Mouse (Mus musculus) CH12.LX (cell line): ENCODE measurements around the gene 1700012B09Rik. TPM values are rescaled to one million over a fixed set of nuclear protein-coding genes. Genes with fewer than 3 reads are reported as not detected.
A peak's percentile ranks its signal among the peaks of the same experiment; 100 is the strongest.

Experiments
- DNase-seq: peaks from one replicate; pipeline ENCODE4 v3.0.0-alpha.2; 2013; ENCODE audit errors: extremely low read depth
- H3K27ac ChIP-seq: 2 replicates; pipeline ENCODE4 v1.5.1; 2012; ENCODE audit warnings: low read depth, mild to moderate bottlenecking, control low read depth, moderate library complexity; ENCODE audit not compliant: insufficient read depth
- H3K27me3 ChIP-seq: replicated peaks from 2 replicates; pipeline ENCODE3; 2012; ENCODE audit warnings: inconsistent platforms
- H3K36me3 ChIP-seq, 2 experiments: replicated peaks in 1 of 2; 2 replicates each; pipeline versions ENCODE3 to v1.6.1; 2012; ENCODE audit warnings: inconsistent platforms in 1 of 2, low read length in 1 of 2, mild to moderate bottlenecking in 1 of 2, mixed read lengths in 1 of 2, moderate library complexity in 1 of 2; ENCODE audit not compliant: control insufficient read depth in 1 of 2, insufficient read depth in 1 of 2
- H3K4me1 ChIP-seq, 2 experiments: 2 replicates each; pipeline ENCODE4 v1.6.1; 2012; ENCODE audit warnings: inconsistent platforms in 1 of 2, moderate library complexity in 1 of 2; ENCODE audit not compliant: insufficient read depth in 2 of 2, control insufficient read depth in 1 of 2
- H3K4me2 ChIP-seq: 2 replicates; pipeline ENCODE4 v1.6.1; 2012; ENCODE audit warnings: low read depth, mild to moderate bottlenecking, control low read depth; ENCODE audit not compliant: poor library complexity, insufficient read depth, severe bottlenecking
- H3K4me3 ChIP-seq, 3 experiments: fragments of 150-350 bp in 1 of 3; sonication (generic) in 1 of 3; replicated peaks in 1 of 3; 2 replicates each; pipeline versions ENCODE3 to v1.5.1; 2011 to 2012; ENCODE audit warnings: low read depth in 2 of 3, low read length in 2 of 3, mild to moderate bottlenecking in 2 of 3, moderate library complexity in 2 of 3, control low read depth in 1 of 3, improper control_type of control experiment in 1 of 3, inconsistent platforms in 1 of 3, mixed read lengths in 1 of 3; ENCODE audit not compliant: poor library complexity in 1 of 3
- H3K79me2 ChIP-seq: replicated peaks from 2 replicates; pipeline ENCODE4 v1.6.1; 2012; ENCODE audit warnings: mild to moderate bottlenecking, moderate library complexity; ENCODE audit not compliant: control insufficient read depth, poor library complexity, insufficient read depth, severe bottlenecking; ENCODE audit errors: extremely low read depth
- H3K9ac ChIP-seq: 2 replicates; pipeline ENCODE4 v1.6.1; 2012; ENCODE audit warnings: low read depth, mild to moderate bottlenecking, control low read depth, moderate library complexity; ENCODE audit not compliant: insufficient read depth
- H3K9me3 ChIP-seq: replicated peaks from 2 replicates; pipeline ENCODE3; 2012; ENCODE audit warnings: low read length, inconsistent platforms, mixed read lengths
- BHLHE40 ChIP-seq: IDR thresholded peaks from 2 replicates; pipeline ENCODE4 v1.6.1; 2011; ENCODE audit warnings: mild to moderate bottlenecking, low read depth, low read length, improper control_type of control experiment
- ELF1 ChIP-seq: IDR thresholded peaks from 2 replicates; pipeline ENCODE4 v1.6.1; 2014; ENCODE audit warnings: low read depth, mild to moderate bottlenecking, inconsistent platforms, low read length, improper control_type of control experiment
- EP300 ChIP-seq: IDR thresholded peaks from 2 replicates; pipeline ENCODE4 v1.6.1; 2011; ENCODE audit warnings: low read length, improper control_type of control experiment
- IRF4 ChIP-seq: IDR thresholded peaks from 2 replicates; pipeline ENCODE4 v1.6.1; 2014; ENCODE audit warnings: low read depth, mild to moderate bottlenecking, inconsistent platforms, low read length, improper control_type of control experiment
- MAZ ChIP-seq: IDR thresholded peaks from 2 replicates; pipeline ENCODE4 v1.6.1; 2012; ENCODE audit warnings: low read depth, mild to moderate bottlenecking, inconsistent platforms, low read length, improper control_type of control experiment, moderate library complexity
- NRF1 ChIP-seq: IDR thresholded peaks from 2 replicates; pipeline ENCODE4 v1.6.1; 2014; ENCODE audit warnings: low read depth, mild to moderate bottlenecking, inconsistent platforms, low read length, improper control_type of control experiment, moderate library complexity
- POLR2AphosphoS2 ChIP-seq: IDR thresholded peaks from 2 replicates; pipeline ENCODE4 v1.6.1; 2011; ENCODE audit warnings: low read depth, low read length, improper control_type of control experiment
- SMC3 ChIP-seq: IDR thresholded peaks from 2 replicates; pipeline ENCODE4 v1.6.1; 2011; ENCODE audit warnings: low read depth, low read length, improper control_type of control experiment
- TCF12 ChIP-seq: IDR thresholded peaks from 2 replicates; pipeline ENCODE4 v1.6.1; 2014; ENCODE audit warnings: low read depth, mild to moderate bottlenecking, inconsistent platforms, low read length, improper control_type of control experiment
- UBTF ChIP-seq: IDR thresholded peaks from 2 replicates; pipeline ENCODE4 v1.6.1; 2012; ENCODE audit warnings: low read depth, mild to moderate bottlenecking, inconsistent platforms, low read length, improper control_type of control experiment, moderate library complexity
- USF1 ChIP-seq: IDR thresholded peaks from 2 replicates; pipeline ENCODE4 v1.6.1; 2014; ENCODE audit warnings: low read depth, mild to moderate bottlenecking, inconsistent platforms, low read length, improper control_type of control experiment
- dilution Hi-C: fragments of 300-500 bp; cut with MboI; formaldehyde crosslinking; loops from 2 replicates; pipeline ENCODE4 v1.14.3; 2020; ENCODE audit warnings: low sequenced_read_pairs; ENCODE audit not compliant: extremely low pct_unique_long_range_greater_than_20kb, extremely low pct_ligation_motif_present
- in situ Hi-C: fragments of 300-500 bp; cut with MboI; formaldehyde crosslinking; loops from 3 replicates; pipeline ENCODE4 v1.14.3; 2019; ENCODE audit warnings: low sequenced_read_pairs, low pct_ligation_motif_present, low pct_unique_long_range_greater_than_20kb, mixed read lengths
- polyA plus RNA-seq: library from polyadenylated mRNA; unstranded; fragments of >175 nt; gene quantifications from 2 replicates; pipeline ENCODE4 v1.2.1, GENCODE M21; 2012; ENCODE audit warnings: low read depth; ENCODE audit not compliant: insufficient read length
- total RNA-seq, 2 experiments: library from RNA; depleted of rRNA; stranded (reverse); fragments of 300-350 nt in 1 of 2; fragments of >200 nt in 1 of 2; gene quantifications; 2 replicates each; pipeline ENCODE4 v1.2.3; 2012 to 2014

1700012B09Rik gene
- total and polyA plus RNA-seq, 3 experiments = not detected

GRCm38 (mm10) chr9:14759261-14759660, 11.6 kb downstream of the 1700012B09Rik start:
- in situ Hi-C loops = no loop called here
- Histone ChIP-seq H3K4me1 (peaks cover 4 to 8% of the 10 kb centered on the region in 2 experiments), H3K27me3 (no peaks in the 10 kb centered on the region), H3K79me2 (no peaks in the 10 kb centered on the region), H3K36me3 (no peaks in the 10 kb centered on the region), H3K4me3 (no peak overlapping the region), H3K27ac (no peak overlapping the region), H3K9ac (no peak overlapping the region), H3K9me3 (no peaks in the 10 kb centered on the region), H3K4me2 (no peak overlapping the region)
- TF ChIP-seq USF1 (no peak), NRF1 (no peak), SMC3 (no peak), MAZ (no peak)
- dilution Hi-C loops = no loop called here
- DNase-seq = no peak

DNA sequence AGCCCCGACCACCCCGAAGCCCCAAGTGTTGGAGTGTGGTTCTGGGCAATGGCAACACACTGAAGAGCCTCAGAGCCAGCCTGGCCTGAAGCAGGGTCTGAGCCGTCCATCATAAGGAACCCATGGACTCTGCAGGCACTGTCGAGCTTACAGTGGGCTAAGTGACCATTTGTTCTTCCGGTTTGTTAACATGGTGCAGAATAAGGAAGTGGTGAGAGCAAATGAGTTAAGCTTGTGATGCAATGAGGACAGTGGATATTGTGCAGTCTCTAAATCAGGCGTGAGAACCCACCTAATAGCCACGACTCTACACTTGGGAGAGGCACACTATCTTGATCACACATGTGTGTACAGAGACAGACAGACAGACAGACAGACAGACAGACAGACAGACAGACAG, 12.2 kb downstream of the 1700012B09Rik start:
- Histone ChIP-seq H3K4me1 (peaks cover 4 to 8% of the 10 kb centered on the region in 2 experiments), H3K9ac (no peak overlapping the region), H3K9me3 (no peaks in the 10 kb centered on the region), H3K27me3 (no peaks in the 10 kb centered on the region), H3K27ac (no peak overlapping the region), H3K36me3 (no peaks in the 10 kb centered on the region), H3K4me3 (no peak overlapping the region), H3K4me2 (no peak overlapping the region), H3K79me2 (no peaks in the 10 kb centered on the region)
- dilution Hi-C loops (no loop called here), in situ Hi-C loops (no loop called here)
- DNase-seq = no peak
- TF ChIP-seq MAZ (0 out of 2 replicates have a peak, but pooled peaks have one; percentile 23), EP300 (no peak), ELF1 (peak; percentile 65; the same call in 1 of the 2 replicates), UBTF (no peak), POLR2AphosphoS2 (no peak), TCF12 (no peak)

DNA sequence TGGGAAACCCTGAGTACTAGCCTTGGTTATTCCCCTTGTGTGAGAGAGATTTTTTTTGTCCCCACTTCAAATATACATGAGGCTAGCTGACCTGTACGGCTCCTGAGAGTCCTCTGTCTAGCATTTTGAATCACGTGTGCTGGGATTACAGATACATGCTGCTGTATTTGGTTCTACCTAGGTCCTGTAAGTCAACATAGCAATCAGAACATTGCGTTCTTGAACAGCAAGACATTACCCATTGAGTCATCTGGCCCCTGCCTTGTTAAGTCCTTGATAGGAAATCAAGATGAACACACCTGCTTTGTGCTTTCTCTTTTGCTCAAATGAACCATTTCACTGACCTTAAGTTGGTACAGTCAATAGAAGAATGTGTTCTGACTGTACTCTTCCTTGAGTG, 16.4 kb downstream of the 1700012B09Rik start:
- TF ChIP-seq IRF4 = peak; percentile 41; the same call in 1 of the 2 replicates
- 0 out of 2 replicates have a peak, but pooled peaks have one; percentile 51 for TF ChIP-seq EP300
- TF ChIP-seq BHLHE40 = 0 out of 2 replicates have a peak, but pooled peaks have one; percentile 17
- TF ChIP-seq USF1 = no peak
- TF ChIP-seq, all 38 proteins: peak for 3
- in situ Hi-C loops (no loop called here), dilution Hi-C loops (no loop called here)
- no peak for DNase-seq
- Histone ChIP-seq H3K27me3 (no peaks in the 10 kb centered on the region), H3K36me3 (no peaks in the 10 kb centered on the region), H3K79me2 (no peaks in the 10 kb centered on the region), H3K9ac (no peak overlapping the region), H3K4me1 (peaks cover 4 to 8% of the 10 kb centered on the region in 2 experiments), H3K4me2 (no peak overlapping the region), H3K9me3 (no peaks in the 10 kb centered on the region), H3K4me3 (no peak overlapping the region), H3K27ac (no peak overlapping the region)
